Mouse (Mus musculus) cerebellum, adult 2 months (tissue): Measurements from ENCODE around the gene Fgfr2.

ENCODE experiments used
- CTCF ChIP-seq: fragments of 200-500 bp; IDR thresholded peaks from 2 replicates; pipeline ENCODE4 v1.5.1; 2011; ENCODE audit warnings: low read depth, mild to moderate bottlenecking, control low read depth, low read length, moderate library complexity, borderline replicate concordance; ENCODE audit not compliant: insufficient read depth
- POLR2A ChIP-seq: fragments of 200-500 bp; IDR thresholded peaks from 2 replicates; pipeline ENCODE4 v1.6.1; 2011; ENCODE audit warnings: low read length, control low read depth, borderline replicate concordance; ENCODE audit not compliant: insufficient read depth

GRCm38 (mm10) chr7:132392233-132393013 lies 730.7 kb downstream of the Fgfr2 start:
- TF ChIP-seq CTCF: no peak
- no peak for TF ChIP-seq POLR2A
